Mouse (Mus musculus): Measurements from ENCODE around the gene Odf3l1.
A peak's percentile ranks its signal among the peaks of the same experiment; 100 is the strongest.

Gene Odf3l1

DNA sequence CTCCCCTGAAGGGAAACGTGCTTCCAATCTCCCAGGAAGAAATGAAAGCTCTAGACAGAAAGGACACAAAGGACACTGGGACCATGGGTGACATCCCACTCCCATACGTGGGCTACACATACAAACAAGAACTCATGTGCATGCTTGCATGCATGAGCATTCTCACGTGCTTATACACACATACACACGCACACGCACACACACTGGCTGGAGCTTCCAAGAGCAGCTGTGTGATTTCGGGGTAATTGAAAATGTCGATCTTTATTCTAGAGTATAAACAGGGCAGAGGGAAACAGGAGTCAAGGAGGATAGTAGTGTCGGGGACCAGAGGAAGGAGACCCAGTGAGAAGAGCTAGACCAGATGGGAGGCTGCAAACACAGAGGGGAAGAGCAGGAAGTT, 19.8 kb downstream of the Odf3l1 start:
- DNase-seq (ENCODE audit: low read depth, low spot score), result no peak
- Histone ChIP-seq H3K27me3 (ENCODE audit: control insufficient read depth, insufficient read depth, low read length, poor library complexity, severe bottlenecking) (no peaks in the 10 kb centered on the region), H3K36me3 (ENCODE audit: control insufficient read depth, insufficient read depth, low read length, poor library complexity, severe bottlenecking) (no peaks in the 10 kb centered on the region)

GRCm38 (mm10) chr9:56843679-56844188, 20.7 kb downstream of the Odf3l1 start:
- Histone ChIP-seq H3K27me3 (ENCODE audit: control insufficient read depth, insufficient read depth, low read length, poor library complexity, severe bottlenecking) (no peaks in the 10 kb centered on the region), H3K36me3 (ENCODE audit: control insufficient read depth, insufficient read depth, low read length, poor library complexity, severe bottlenecking) (no peaks in the 10 kb centered on the region)
- peak; percentile 53 for DNase-seq (ENCODE audit: low read depth, low spot score)

GRCm38 (mm10) chr9:56842303-56842719, 22.2 kb downstream of the Odf3l1 start:
- H3K27me3 ChIP-seq (ENCODE audit: control insufficient read depth, insufficient read depth, low read length, poor library complexity, severe bottlenecking), result no peaks in the 10 kb centered on the region
- no peaks in the 10 kb centered on the region for H3K36me3 ChIP-seq (ENCODE audit: control insufficient read depth, insufficient read depth, low read length, poor library complexity, severe bottlenecking)
- no peak for DNase-seq (ENCODE audit: low read depth, low spot score)

DNA sequence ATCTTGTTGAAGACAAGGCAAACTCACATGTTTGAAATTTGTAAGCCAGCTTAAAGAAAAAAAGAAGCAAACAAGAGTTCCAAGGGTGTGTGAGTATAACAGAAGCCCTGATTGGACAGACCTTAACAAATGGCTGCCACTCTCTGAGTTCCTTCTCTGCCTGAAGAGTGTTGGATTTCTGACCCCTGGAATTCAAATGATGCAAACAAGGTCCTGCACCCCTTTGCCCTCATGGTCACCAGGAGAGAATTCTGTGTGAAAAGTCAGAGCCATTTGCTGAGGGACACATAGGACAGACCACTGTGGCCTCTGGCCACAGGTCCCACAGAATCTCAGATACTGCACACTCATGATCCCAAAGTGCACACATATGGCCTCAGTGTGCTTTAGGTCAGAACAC, 22.6 kb downstream of the Odf3l1 start:
- no peak for DNase-seq (ENCODE audit: low read depth, low spot score)
- H3K36me3 ChIP-seq (ENCODE audit: control insufficient read depth, insufficient read depth, low read length, poor library complexity, severe bottlenecking), result no peaks in the 10 kb centered on the region
- H3K27me3 ChIP-seq (ENCODE audit: control insufficient read depth, insufficient read depth, low read length, poor library complexity, severe bottlenecking), result no peaks in the 10 kb centered on the region

DNA sequence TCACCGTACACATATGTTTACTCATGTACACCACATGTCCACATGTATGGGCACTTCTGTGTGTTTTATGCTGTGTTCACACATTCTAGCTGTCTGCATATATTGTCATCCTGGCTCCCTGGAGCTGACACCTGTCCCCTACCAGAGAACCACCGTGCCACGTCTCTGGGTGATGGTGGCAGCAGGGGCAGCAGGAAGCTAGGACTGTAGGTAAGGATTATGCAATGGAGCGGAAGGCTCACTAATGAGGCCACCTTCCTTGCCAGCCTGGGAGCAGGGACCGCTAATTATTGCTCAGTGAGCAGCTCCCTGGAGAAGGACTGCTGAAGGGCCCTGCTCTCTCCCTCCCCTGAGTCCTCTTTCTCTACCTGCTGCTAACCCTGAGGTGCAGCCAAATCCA, 23.8 kb downstream of the Odf3l1 start:
- H3K27me3 ChIP-seq (ENCODE audit: control insufficient read depth, insufficient read depth, low read length, poor library complexity, severe bottlenecking), result no peaks in the 10 kb centered on the region
- no peak for DNase-seq (ENCODE audit: low read depth, low spot score)
- H3K36me3 ChIP-seq (ENCODE audit: control insufficient read depth, insufficient read depth, low read length, poor library complexity, severe bottlenecking), result no peaks in the 10 kb centered on the region

GRCm38 (mm10) chr9:56835152-56835551, 29.3 kb downstream of the Odf3l1 start:
- DNase-seq (ENCODE audit: low read depth, low spot score), result no peak
- H3K36me3 ChIP-seq (ENCODE audit: control insufficient read depth, insufficient read depth, low read length, poor library complexity, severe bottlenecking), result no peaks in the 10 kb centered on the region

GRCm38 (mm10) chr9:56832900-56833299, 31.6 kb downstream of the Odf3l1 start:
- DNase-seq (ENCODE audit: low read depth, low spot score), result no peak
- H3K36me3 ChIP-seq (ENCODE audit: control insufficient read depth, insufficient read depth, low read length, poor library complexity, severe bottlenecking), result no peaks in the 10 kb centered on the region
- H3K27me3 ChIP-seq (ENCODE audit: control insufficient read depth, insufficient read depth, low read length, poor library complexity, severe bottlenecking), result no peaks in the 10 kb centered on the region

More at GRCm38 (mm10) chr9:56835152-56835551, 29.3 kb downstream of the Odf3l1 start:
- H3K27me3 ChIP-seq (ENCODE audit: control insufficient read depth, insufficient read depth, low read length, poor library complexity, severe bottlenecking), result no peaks in the 10 kb centered on the region

- Histone ChIP-seq H3K27me3 (ENCODE audit: control insufficient read depth, insufficient read depth, low read length, poor library complexity, severe bottlenecking) (no peaks in the 10 kb centered on the region), H3K36me3 (ENCODE audit: control insufficient read depth, insufficient read depth, low read length, poor library complexity, severe bottlenecking) (no peaks in the 10 kb centered on the region)
- DNase-seq (ENCODE audit: low read depth, low spot score), result no peak
Observed at GRCm38 (mm10) chr9:56831904-56832303, 32.6 kb downstream of the Odf3l1 start.

- Histone ChIP-seq H3K27me3 (ENCODE audit: control insufficient read depth, insufficient read depth, low read length, poor library complexity, severe bottlenecking) (no peaks in the 10 kb centered on the region), H3K36me3 (ENCODE audit: control insufficient read depth, insufficient read depth, low read length, poor library complexity, severe bottlenecking) (no peaks in the 10 kb centered on the region)
- no peak for DNase-seq (ENCODE audit: low read depth, low spot score)
Observed at GRCm38 (mm10) chr9:56830162-56830561, 34.3 kb downstream of the Odf3l1 start.

GRCm38 (mm10) chr9:56828841-56829240, 35.6 kb downstream of the Odf3l1 start:
- DNase-seq (ENCODE audit: low read depth, low spot score), result no peak
- Histone ChIP-seq H3K36me3 (ENCODE audit: control insufficient read depth, insufficient read depth, low read length, poor library complexity, severe bottlenecking) (no peaks in the 10 kb centered on the region), H3K27me3 (ENCODE audit: control insufficient read depth, insufficient read depth, low read length, poor library complexity, severe bottlenecking) (no peaks in the 10 kb centered on the region)

DNA sequence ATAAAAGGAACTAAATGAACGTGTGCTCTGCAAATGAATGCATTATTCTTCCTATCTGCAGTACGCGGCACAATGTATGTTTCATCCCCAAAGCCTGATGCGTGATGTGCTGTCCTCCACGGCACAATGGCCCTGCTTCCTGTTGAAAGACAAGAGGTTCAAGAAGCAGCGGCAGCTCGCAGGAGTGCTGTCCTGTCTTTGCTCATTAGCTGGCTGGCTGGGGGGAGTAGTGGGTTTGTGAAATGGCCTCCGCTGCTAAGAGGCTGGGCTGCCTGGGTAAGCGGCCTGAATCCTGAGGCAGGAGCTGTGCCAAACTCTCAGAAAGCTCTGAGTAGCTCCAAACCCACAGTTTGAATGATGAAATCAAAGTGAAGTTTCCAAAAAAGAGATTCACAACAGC, 36.3 kb downstream of the Odf3l1 start:
- no peak for DNase-seq (ENCODE audit: low read depth, low spot score)
- H3K27me3 ChIP-seq (ENCODE audit: control insufficient read depth, insufficient read depth, low read length, poor library complexity, severe bottlenecking), result no peaks in the 10 kb centered on the region
- no peaks in the 10 kb centered on the region for H3K36me3 ChIP-seq (ENCODE audit: control insufficient read depth, insufficient read depth, low read length, poor library complexity, severe bottlenecking)

DNA sequence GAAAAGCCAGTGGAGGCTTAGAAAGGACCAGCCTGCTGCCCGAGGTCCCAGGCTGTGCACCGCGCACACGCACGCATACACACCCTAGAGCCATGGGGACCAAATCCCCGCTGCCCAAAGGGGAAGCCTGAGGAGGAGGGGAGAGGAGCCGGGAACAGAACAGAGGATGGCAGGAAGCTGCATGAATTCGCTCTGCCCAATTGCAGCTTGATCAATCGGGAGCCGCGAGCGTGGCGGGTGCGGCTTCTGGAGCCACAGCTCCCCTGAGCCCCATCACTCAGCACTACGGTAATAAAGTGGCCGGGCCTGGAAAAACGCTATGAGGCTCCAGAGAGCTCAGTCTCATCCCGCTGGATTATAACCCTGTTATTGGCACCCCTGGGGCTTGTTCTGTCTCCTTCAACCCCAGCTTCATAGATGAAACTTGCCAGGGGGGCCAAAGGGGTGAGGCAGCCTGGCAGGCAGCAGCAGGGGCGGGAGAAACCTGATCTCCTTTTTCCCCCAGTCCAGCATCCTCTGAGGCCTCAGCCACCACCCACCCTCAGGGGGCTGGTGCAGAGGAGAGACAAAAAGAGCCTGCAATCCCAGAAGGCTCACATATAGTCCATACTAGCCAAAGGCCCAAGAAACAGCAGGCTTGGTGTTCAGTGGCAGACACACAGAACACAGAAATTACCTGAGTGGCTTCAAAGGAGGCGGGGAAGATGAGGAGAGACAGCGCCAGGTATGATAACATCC, 38.8 kb downstream of the Odf3l1 start:
- no peaks in the 10 kb centered on the region; the same call in 1 of the 2 replicates for H3K27me3 ChIP-seq (ENCODE audit: control insufficient read depth, insufficient read depth, low read length, poor library complexity, severe bottlenecking)
- no peak for DNase-seq (ENCODE audit: low read depth, low spot score)
- H3K36me3 ChIP-seq (ENCODE audit: control insufficient read depth, insufficient read depth, low read length, poor library complexity, severe bottlenecking), result no peaks in the 10 kb centered on the region

GRCm38 (mm10) chr9:56824900-56825299, 39.6 kb downstream of the Odf3l1 start:
- H3K27me3 ChIP-seq (ENCODE audit: control insufficient read depth, insufficient read depth, low read length, poor library complexity, severe bottlenecking), result no peaks in the 10 kb centered on the region; the same call in 1 of the 2 replicates
- DNase-seq (ENCODE audit: low read depth, low spot score), result no peak

DNA sequence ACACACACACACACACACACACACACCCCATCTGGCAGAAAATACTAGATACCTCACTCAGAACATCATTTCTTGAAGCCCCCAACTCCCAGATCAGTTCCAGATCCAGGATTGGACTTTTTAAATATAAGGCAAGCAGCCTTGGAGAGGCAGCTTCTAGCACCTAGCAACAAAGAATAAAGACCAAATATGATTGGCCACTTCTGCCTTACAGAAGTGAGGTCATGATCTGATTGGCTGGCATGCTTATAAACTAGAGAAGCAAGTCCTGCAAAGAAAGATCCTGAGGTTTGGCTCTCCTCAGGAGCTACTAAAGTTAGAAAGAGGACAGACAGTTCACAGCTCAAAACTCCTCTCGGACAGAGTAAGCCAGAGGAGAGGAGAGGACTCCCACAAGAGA, 53.6 kb downstream of the Odf3l1 start:
- Histone ChIP-seq H3K27me3 (ENCODE audit: control insufficient read depth, insufficient read depth, low read length, poor library complexity, severe bottlenecking) (no peaks in the 10 kb centered on the region), H3K36me3 (ENCODE audit: control insufficient read depth, insufficient read depth, low read length, poor library complexity, severe bottlenecking) (no peaks in the 10 kb centered on the region)
- DNase-seq (ENCODE audit: low read depth, low spot score), result no peak

More at GRCm38 (mm10) chr9:56824900-56825299, 39.6 kb downstream of the Odf3l1 start:
- no peaks in the 10 kb centered on the region for H3K36me3 ChIP-seq (ENCODE audit: control insufficient read depth, insufficient read depth, low read length, poor library complexity, severe bottlenecking)

DNA sequence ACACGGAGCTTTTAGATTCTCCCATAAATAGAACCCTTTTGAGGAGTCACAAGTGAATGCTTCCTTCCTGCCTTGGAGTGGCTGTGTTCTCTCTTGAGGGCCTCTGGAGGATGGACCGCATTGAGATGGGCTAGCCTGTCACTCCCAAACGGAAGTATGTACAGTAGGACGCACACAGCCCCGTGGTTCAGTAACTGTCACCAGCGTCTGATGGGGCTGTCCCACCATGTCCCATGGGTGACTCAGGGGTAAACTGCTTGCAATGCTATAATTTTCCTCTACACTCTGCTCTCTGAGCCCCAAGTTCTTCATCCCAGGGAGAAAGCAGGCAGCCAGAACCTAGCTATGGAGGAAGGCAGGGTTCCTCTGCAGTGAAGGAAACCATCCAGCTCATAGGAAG, 56.5 kb downstream of the Odf3l1 start:
- H3K36me3 ChIP-seq (ENCODE audit: control insufficient read depth, insufficient read depth, low read length, poor library complexity, severe bottlenecking), result no peaks in the 10 kb centered on the region
- DNase-seq (ENCODE audit: low read depth, low spot score), result peak; percentile 2
- H3K27me3 ChIP-seq (ENCODE audit: control insufficient read depth, insufficient read depth, low read length, poor library complexity, severe bottlenecking), result no peaks in the 10 kb centered on the region

- no peak for DNase-seq (ENCODE audit: low read depth, low spot score)
- H3K36me3 ChIP-seq (ENCODE audit: control insufficient read depth, insufficient read depth, low read length, poor library complexity, severe bottlenecking), result no peaks in the 10 kb centered on the region
- H3K27me3 ChIP-seq (ENCODE audit: control insufficient read depth, insufficient read depth, low read length, poor library complexity, severe bottlenecking), result no peaks in the 10 kb centered on the region
Observed at GRCm38 (mm10) chr9:56803146-56803545, 61.3 kb downstream of the Odf3l1 start.

Measured in splenic B cell, adult 2 months (primary cell).